Mouse (Mus musculus) kidney, embryonic 15.5 days (tissue): ENCODE data around the gene Skap2. TPM values are rescaled to one million over a fixed set of nuclear protein-coding genes. Genes with fewer than 3 reads are reported as not detected.

ENCODE experiments used
- ATAC-seq: fragments of 200-750 bp; cut with Nextera tagmentation; replicated peaks from 2 replicates; pipeline ENCODE4 v1.8.0; 2017; ENCODE audit warnings: moderate TSS enrichment; ENCODE audit not compliant: low FRiP score
- H3K27ac ChIP-seq: fragments of 300-500 bp; sonication (generic); 2 replicates; pipeline ENCODE4 v1.5.1; 2015; ENCODE audit warnings: mild to moderate bottlenecking, inconsistent platforms
- H3K27me3 ChIP-seq: fragments of 300-500 bp; sonication (generic); 2 replicates; pipeline ENCODE4 v1.6.1; 2015; ENCODE audit warnings: inconsistent platforms
- H3K36me3 ChIP-seq: fragments of 300-500 bp; sonication (generic); 2 replicates; pipeline ENCODE4 v1.6.1; 2015; ENCODE audit warnings: inconsistent platforms
- H3K4me1 ChIP-seq: fragments of 300-500 bp; sonication (generic); 2 replicates; pipeline ENCODE4 v1.6.1; 2015; ENCODE audit warnings: inconsistent platforms
- H3K4me2 ChIP-seq: fragments of 300-500 bp; sonication (generic); 2 replicates; pipeline ENCODE4 v1.6.1; 2015; ENCODE audit warnings: moderate library complexity, mild to moderate bottlenecking, inconsistent platforms
- H3K4me3 ChIP-seq: fragments of 300-500 bp; sonication (generic); replicated peaks from 2 replicates; pipeline ENCODE4 v1.5.1; 2015; ENCODE audit warnings: mild to moderate bottlenecking, inconsistent platforms
- H3K9ac ChIP-seq: fragments of 300-500 bp; sonication (generic); 2 replicates; pipeline ENCODE4 v1.6.1; 2015; ENCODE audit warnings: mild to moderate bottlenecking, inconsistent platforms
- H3K9me3 ChIP-seq: fragments of 300-500 bp; sonication (generic); replicated peaks from 2 replicates; pipeline ENCODE4 v1.6.1; 2016; ENCODE audit warnings: inconsistent platforms
- WGBS: fragments of 180-500 bp; shearing (Covaris S2); methylation state at CpG from one replicate; pipeline ENCODE4 v1.1.7; 2015; ENCODE audit warnings: mixed read lengths; 5-methylcytosine and 5-hydroxymethylcytosine counted together
- polyA plus RNA-seq: library from polyadenylated mRNA; unstranded; fragments of >200 nt; fragmentation: Nextera tagmentation; extraction: Ambion mirVana; gene quantifications from 2 replicates; pipeline ENCODE4 v1.2.1, GENCODE M21; 2015

Skap2 gene
- polyA plus RNA-seq, 1 experiment from 2014 or later, result 34.5 TPM

- H3K36me3 ChIP-seq, result no peaks in the 10 kb centered on the region
- peak overlapping the region; percentile 35; the same call in 1 of the 2 replicates for H3K27ac ChIP-seq
- H3K4me2 ChIP-seq, result no peak overlapping the region
- WGBS, result 29% methylated on average over 8 of the region's 8 CpGs
- H3K4me3 ChIP-seq, result no peak overlapping the region
- H3K27me3 ChIP-seq, result peaks cover 8% of the 10 kb centered on the region; the same call in 1 of the 2 replicates
- no peak overlapping the region for H3K9ac ChIP-seq
- ATAC-seq, result no peak
- H3K9me3 ChIP-seq, result no peaks in the 10 kb centered on the region
- peaks cover 11% of the 10 kb centered on the region for H3K4me1 ChIP-seq
These were observed 152.0 kb downstream of the Skap2 start for GRCm38 (mm10) chr6:51860300-51860699.

GRCm38 (mm10) chr6:51857821-51858220 is 154.5 kb downstream of the Skap2 start:
- Histone ChIP-seq H3K27ac (no peak overlapping the region), H3K4me3 (no peak overlapping the region), H3K4me1 (peaks cover 7% of the 10 kb centered on the region; the same call in 1 of the 2 replicates), H3K27me3 (peaks cover 29% of the 10 kb centered on the region), H3K36me3 (no peaks in the 10 kb centered on the region), H3K9ac (no peak overlapping the region), H3K9me3 (no peaks in the 10 kb centered on the region), H3K4me2 (0 out of 2 replicates have a peak overlapping the region, but pooled peaks have one; percentile 31)
- ATAC-seq, result peak; percentile 95
- under 1% methylated on average over 11 of the region's 11 CpGs for WGBS

DNA sequence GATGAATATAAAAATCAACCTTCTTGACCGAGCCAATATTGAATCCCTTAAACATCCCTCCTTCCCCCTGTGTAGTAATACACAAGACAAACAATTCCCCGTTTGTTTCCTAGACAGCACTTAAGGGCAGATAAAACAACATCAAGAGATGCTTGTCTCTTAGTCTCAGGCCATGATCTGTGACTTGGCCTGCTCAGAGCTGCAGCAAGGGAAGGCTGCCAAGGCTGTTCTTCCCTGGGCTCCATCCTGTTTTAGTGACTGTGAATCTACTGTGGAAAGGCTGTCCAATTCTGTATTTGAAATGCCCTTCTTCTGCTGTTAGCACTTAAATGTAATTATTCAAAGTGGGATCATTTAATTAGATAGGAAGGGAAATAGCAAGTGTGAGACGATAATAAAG is 159.1 kb downstream of the Skap2 start:
- ATAC-seq, result no peak
- WGBS, result 78% methylated on average over 3 of the region's 3 CpGs
- peaks cover 20% of the 10 kb centered on the region for H3K4me1 ChIP-seq
- no peaks in the 10 kb centered on the region for H3K36me3 ChIP-seq
- H3K4me2 ChIP-seq, result no peak overlapping the region
- H3K27me3 ChIP-seq, result peaks cover 67% of the 10 kb centered on the region
- no peaks in the 10 kb centered on the region for H3K9me3 ChIP-seq
- no peak overlapping the region for H3K27ac ChIP-seq
- H3K9ac ChIP-seq, result no peak overlapping the region
- H3K4me3 ChIP-seq, result no peak overlapping the region

GRCm38 (mm10) chr6:51852643-51853042 is 159.7 kb downstream of the Skap2 start:
- Histone ChIP-seq H3K27ac (no peak overlapping the region), H3K9me3 (no peaks in the 10 kb centered on the region), H3K4me1 (peaks cover 24% of the 10 kb centered on the region), H3K36me3 (no peaks in the 10 kb centered on the region), H3K4me2 (no peak overlapping the region), H3K27me3 (peaks cover 73% of the 10 kb centered on the region), H3K4me3 (no peak overlapping the region), H3K9ac (no peak overlapping the region)
- 68% methylated on average over 4 of the region's 4 CpGs for WGBS
- ATAC-seq, result no peak

- no peak overlapping the region for H3K27ac ChIP-seq
- peaks cover 32% of the 10 kb centered on the region for H3K4me1 ChIP-seq
- H3K4me2 ChIP-seq, result no peak overlapping the region
- no peak for ATAC-seq
- no peaks in the 10 kb centered on the region for H3K9me3 ChIP-seq
- no peak overlapping the region for H3K4me3 ChIP-seq
- no peaks in the 10 kb centered on the region for H3K36me3 ChIP-seq
- H3K27me3 ChIP-seq, result peaks cover 79% of the 10 kb centered on the region
- 22% methylated on average over 7 of the region's 7 CpGs for WGBS
- no peak overlapping the region for H3K9ac ChIP-seq
These were observed 160.8 kb downstream of the Skap2 start for GRCm38 (mm10) chr6:51851544-51851943.

DNA sequence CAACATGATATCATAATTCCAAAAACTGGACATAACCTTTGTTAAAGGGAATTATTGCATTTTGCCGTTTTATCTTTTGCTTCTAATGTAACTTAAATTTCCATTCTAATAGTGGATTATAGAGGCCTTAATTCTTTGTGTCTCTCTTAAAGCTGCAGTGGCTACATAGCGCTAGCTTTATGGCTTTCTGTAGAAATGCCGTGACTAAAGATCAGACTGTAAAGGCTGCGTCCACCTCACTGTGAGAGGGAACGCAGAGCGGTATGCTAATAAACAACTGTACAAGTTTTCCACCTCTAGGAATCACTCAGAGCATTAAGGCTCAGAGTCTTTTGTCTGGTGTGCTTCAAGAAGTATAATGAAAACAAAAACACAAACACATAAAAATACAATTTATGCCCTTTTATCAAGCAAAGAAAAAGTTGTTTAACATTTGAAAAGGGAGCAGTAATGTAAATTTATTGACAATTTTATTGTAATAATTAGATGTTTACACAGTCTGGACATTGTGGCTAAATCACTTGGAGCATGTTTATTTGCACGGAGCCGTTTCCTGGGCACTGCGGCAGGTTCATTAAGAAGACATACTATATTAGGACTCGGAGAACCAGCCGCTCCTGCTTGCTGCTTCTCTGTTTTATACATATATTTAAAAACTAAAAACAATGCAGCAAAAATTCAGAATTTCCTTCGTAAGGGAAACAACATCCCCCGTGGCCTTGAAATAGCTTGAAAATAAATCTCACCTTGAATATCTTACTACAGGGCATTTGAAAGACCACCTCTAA is 162.1 kb downstream of the Skap2 start:
- no peaks in the 10 kb centered on the region for H3K36me3 ChIP-seq
- H3K9ac ChIP-seq, result no peak overlapping the region
- ATAC-seq, result no peak
- no peak overlapping the region for H3K27ac ChIP-seq
- H3K4me2 ChIP-seq, result no peak overlapping the region
- no peaks in the 10 kb centered on the region for H3K9me3 ChIP-seq
- peaks cover 32% of the 10 kb centered on the region for H3K4me1 ChIP-seq
- H3K27me3 ChIP-seq, result peaks cover 85% of the 10 kb centered on the region
- 47% methylated on average over 13 of the region's 13 CpGs for WGBS
- H3K4me3 ChIP-seq, result no peak overlapping the region

DNA sequence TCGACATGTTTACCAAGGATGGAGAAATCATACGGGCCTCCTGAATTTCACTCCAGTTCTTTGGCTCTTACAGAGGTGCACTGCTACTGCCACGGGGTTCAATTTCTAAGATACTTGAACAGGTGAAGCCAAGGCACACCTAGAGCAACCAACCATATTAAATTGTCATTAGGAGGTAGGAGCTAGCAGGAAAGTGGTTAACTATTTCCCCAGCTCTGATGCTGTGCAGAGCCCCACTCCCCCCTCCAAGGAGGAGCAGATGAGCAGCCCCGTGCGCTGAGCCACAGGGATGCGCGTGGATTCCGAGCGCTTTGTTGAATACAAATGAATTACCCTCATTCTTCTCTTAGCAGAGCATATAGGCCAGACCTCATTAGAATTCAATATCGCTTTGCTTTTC is 162.8 kb downstream of the Skap2 start:
- Histone ChIP-seq H3K9ac (no peak overlapping the region), H3K4me1 (peaks cover 34% of the 10 kb centered on the region), H3K4me2 (no peak overlapping the region), H3K4me3 (no peak overlapping the region), H3K9me3 (no peaks in the 10 kb centered on the region), H3K27ac (no peak overlapping the region), H3K36me3 (no peaks in the 10 kb centered on the region), H3K27me3 (peaks cover 86% of the 10 kb centered on the region)
- no peak for ATAC-seq
- WGBS, result 62% methylated on average over 10 of the region's 10 CpGs

DNA sequence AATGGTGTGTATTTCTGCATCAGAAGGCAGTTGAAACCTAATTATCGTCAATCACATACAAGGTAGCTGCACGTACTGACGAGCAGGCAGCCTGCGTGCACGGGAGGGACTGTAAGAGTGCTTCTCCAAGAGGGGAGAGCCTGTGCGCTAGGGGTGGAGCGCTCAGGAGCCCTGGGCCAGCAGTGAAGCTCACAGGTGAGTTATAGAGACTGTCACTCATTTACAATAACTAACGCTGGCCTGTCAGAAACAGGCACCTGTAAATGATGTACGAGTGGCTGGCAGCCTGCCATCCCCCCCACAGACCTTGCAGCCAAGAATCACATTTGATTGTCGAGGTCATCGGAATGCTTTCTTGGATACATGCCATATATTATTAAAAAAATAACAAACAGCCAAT is 168.2 kb downstream of the Skap2 start:
- Histone ChIP-seq H3K4me2 (peak overlapping the region; percentile 38), H3K9me3 (no peaks in the 10 kb centered on the region), H3K4me3 (no peak overlapping the region), H3K27me3 (peaks cover 80% of the 10 kb centered on the region), H3K4me1 (peaks cover 36% of the 10 kb centered on the region), H3K36me3 (no peaks in the 10 kb centered on the region), H3K27ac (no peak overlapping the region), H3K9ac (no peak overlapping the region)
- WGBS, result 22% methylated on average over 11 of the region's 11 CpGs
- peak; percentile 29; the same call in 1 of the 2 replicates for ATAC-seq

DNA sequence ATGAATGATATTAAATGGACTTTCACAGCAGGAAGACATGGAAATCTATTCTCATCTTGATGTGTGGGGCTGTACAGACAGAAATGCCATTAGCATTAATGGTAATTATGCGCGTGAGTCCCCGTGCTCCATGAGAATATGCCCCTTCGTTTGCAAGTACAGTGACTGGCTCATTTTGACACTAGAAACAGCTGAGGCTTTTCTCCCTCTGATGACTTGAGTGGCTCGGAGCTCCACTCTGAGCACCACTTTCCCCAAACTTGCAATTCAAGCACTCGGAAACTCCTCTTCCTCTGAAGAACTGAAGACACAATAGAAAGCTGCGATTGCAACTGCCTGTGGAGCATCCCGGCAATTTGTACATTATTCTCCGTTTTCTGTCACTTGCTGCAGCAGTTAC is 169.3 kb downstream of the Skap2 start:
- no peak overlapping the region for H3K9ac ChIP-seq

GRCm38 (mm10) chr6:51838177-51838576 is 174.2 kb downstream of the Skap2 start:
- no peak for ATAC-seq
- whole genome bisulfite sequencing, result 70% methylated on average over 3 of the region's 3 CpGs
- H3K36me3 ChIP-seq, result no peaks in the 10 kb centered on the region

More for the DNA sequence above, 169.3 kb downstream of the Skap2 start:
- Histone ChIP-seq H3K4me2 (no peak overlapping the region), H3K36me3 (no peaks in the 10 kb centered on the region), H3K9me3 (no peaks in the 10 kb centered on the region), H3K27me3 (peaks cover 69% of the 10 kb centered on the region), H3K27ac (no peak overlapping the region), H3K4me1 (peaks cover 27% of the 10 kb centered on the region), H3K4me3 (no peak overlapping the region)
- no peak for ATAC-seq
- WGBS, result 72% methylated on average over 9 of the region's 9 CpGs

GRCm38 (mm10) chr6:51833362-51833761 is 179.0 kb downstream of the Skap2 start:
- no peaks in the 10 kb centered on the region for H3K9me3 ChIP-seq
- ATAC-seq, result no peak
- no peak overlapping the region for H3K9ac ChIP-seq
- no peak overlapping the region for H3K27ac ChIP-seq
- H3K4me2 ChIP-seq, result no peak overlapping the region
- H3K4me1 ChIP-seq, result peaks cover 6% of the 10 kb centered on the region; the same call in 1 of the 2 replicates
- H3K36me3 ChIP-seq, result no peaks in the 10 kb centered on the region
- WGBS, result 80% methylated on average over 2 of the region's 2 CpGs
- peaks cover 21% of the 10 kb centered on the region for H3K27me3 ChIP-seq
- H3K4me3 ChIP-seq, result no peak overlapping the region

More at GRCm38 (mm10) chr6:51838177-51838576, 174.2 kb downstream of the Skap2 start:
- H3K4me3 ChIP-seq, result no peak overlapping the region
- H3K4me2 ChIP-seq, result no peak overlapping the region
- H3K4me1 ChIP-seq, result peaks cover 2% of the 10 kb centered on the region; the same call in 1 of the 2 replicates
- no peaks in the 10 kb centered on the region for H3K9me3 ChIP-seq
- H3K27ac ChIP-seq, result no peak overlapping the region
- H3K9ac ChIP-seq, result no peak overlapping the region
- H3K27me3 ChIP-seq, result peaks cover 48% of the 10 kb centered on the region

- ATAC-seq, result no peak
- no peaks in the 10 kb centered on the region for H3K9me3 ChIP-seq
- H3K4me3 ChIP-seq, result no peak overlapping the region
- H3K27me3 ChIP-seq, result 0 out of 2 replicates have a peak, but pooled peaks cover 3% of the 10 kb centered on the region
- H3K9ac ChIP-seq, result no peak overlapping the region
- H3K36me3 ChIP-seq, result no peaks in the 10 kb centered on the region
- WGBS, result 79% methylated on average over 4 of the region's 4 CpGs
- H3K4me2 ChIP-seq, result no peak overlapping the region
- no peak overlapping the region for H3K27ac ChIP-seq
- peaks cover 18% of the 10 kb centered on the region for H3K4me1 ChIP-seq
These were observed 186.7 kb downstream of the Skap2 start for GRCm38 (mm10) chr6:51825621-51826021.
